Mouse (Mus musculus) adrenal gland, adult 10 weeks (tissue): ENCODE measurements around the gene Emc6. TPM values are rescaled to one million over a fixed set of nuclear protein-coding genes. Genes with fewer than 3 reads are reported as not detected.

Source experiments
- polyA plus RNA-seq: library from polyadenylated mRNA; stranded (reverse); fragments of 350-450 nt; fragmentation: Illumina TruSeq; extraction: RNeasy Lipid Tissue Mini Kit (QIAGEN cat#74804); gene quantifications from one replicate; pipeline ENCODE4 v1.2.3, GENCODE M21; 2014; ENCODE audit warnings: low read depth, low replicate concordance

Gene Emc6
- polyA plus RNA-seq = 53.9 TPM

GRCm38 (mm10) chr11:73176608-73177508, at the start of gene Emc6, which contains the start of gene Tax1bp3:
TSS of gene Emc6 (minus strand) at chr11:73177037.
TSS of gene Tax1bp3 (plus strand) at chr11:73177083.

GRCm38 (mm10) chr11:73199230-73199712, 22.4 kb upstream of the Emc6 start, which contains the start of gene Shpk:
TSS of gene Shpk (plus strand) at chr11:73199460.

GRCm38 (mm10) chr11:73198603-73199229, 21.9 kb upstream of the Emc6 start, which contains the start of gene Ctns:
TSS of gene Ctns (minus strand) at chr11:73199042.

GRCm38 (mm10) chr11:73159957-73160810, 16.7 kb downstream of the Emc6 start, which contains the start of gene P2rx5:
TSS of gene P2rx5 (plus strand) at chr11:73160421.

GRCm38 (mm10) chr11:73137591-73138501, 39.0 kb downstream of the Emc6 start, which contains the start of gene Haspin:
TSS of gene Haspin (minus strand) at chr11:73138294.

Other genes starting within 250 kb of the Emc6 start
- gene Atp2a3, start 215.9 kb downstream of the Emc6 start, polyA plus RNA-seq = 4.1 TPM
- gene P2rx1, start 177.9 kb downstream of the Emc6 start, polyA plus RNA-seq = not detected
- gene Camkk1, start 158.0 kb downstream of the Emc6 start, polyA plus RNA-seq = 0.41 TPM
- 13.8 TPM for gene Ncbp3, start 129.3 kb downstream of the Emc6 start, polyA plus RNA-seq
- 0.17 TPM for gene Itgae, start 86.5 kb downstream of the Emc6 start, polyA plus RNA-seq
- gene Haspin, start 38.7 kb downstream of the Emc6 start, polyA plus RNA-seq = 0.58 TPM
- 1.3 TPM for gene P2rx5, start 16.6 kb downstream of the Emc6 start, polyA plus RNA-seq
- gene Tax1bp3, start within 50 bp of the Emc6 start, polyA plus RNA-seq = 35.5 TPM
- gene Ctns, start 22.0 kb upstream of the Emc6 start, polyA plus RNA-seq = 9.3 TPM
- 4.0 TPM for gene Shpk, start 22.4 kb upstream of the Emc6 start, polyA plus RNA-seq
- 0.35 TPM for gene Trpv1, start 57.3 kb upstream of the Emc6 start, polyA plus RNA-seq
- gene Trpv3, start 90.4 kb upstream of the Emc6 start, polyA plus RNA-seq = 0.29 TPM
- 33.6 TPM for gene Aspa, start 152.6 kb upstream of the Emc6 start, polyA plus RNA-seq
- not detected for gene Gm49340, start 152.7 kb upstream of the Emc6 start, polyA plus RNA-seq
- gene Spata22, start 152.7 kb upstream of the Emc6 start, polyA plus RNA-seq = 3.1 TPM
- not detected for gene Olfr20, start 173.7 kb upstream of the Emc6 start, polyA plus RNA-seq
- gene Olfr376, start 194.2 kb upstream of the Emc6 start, polyA plus RNA-seq = not detected
- not detected for gene Olfr1, start 222.6 kb upstream of the Emc6 start, polyA plus RNA-seq